Mouse (Mus musculus) fat pad, adult 2 months (tissue): Measurements from ENCODE around the gene Ntan1.
A peak's percentile ranks its signal among the peaks of the same experiment; 100 is the strongest.
"Not testable (repeated sequence)": the region's sequence is repeated elsewhere in the genome, so short reads cannot be mapped to it uniquely, and the experiment has no call there.

Source experiments
- DNase-seq: peaks from one replicate; pipeline ENCODE4 v3.0.0-alpha.2; 2011; ENCODE audit warnings: low read depth, low spot score; ENCODE audit errors: extremely low read depth

Ntan1 gene

GRCm38 (mm10) chr16:13818560-13819393, at the start of gene Ntan1:
Gene Ntan1 (plus strand): TSS chr16:13818845.
- peak; percentile 52 for DNase-seq

- DNase-seq, result not testable (repeated sequence)
Observed at GRCm38 (mm10) chr16:13771603-13772002, 47.0 kb upstream of the Ntan1 start.

- not testable (repeated sequence) for DNase-seq
Observed at GRCm38 (mm10) chr16:13772051-13772450, 46.6 kb upstream of the Ntan1 start.

GRCm38 (mm10) chr16:13774011-13774410, 44.6 kb upstream of the Ntan1 start:
- not testable (repeated sequence) for DNase-seq

- DNase-seq, result not testable (repeated sequence)
Observed at GRCm38 (mm10) chr16:13774651-13775050, 44.0 kb upstream of the Ntan1 start.

GRCm38 (mm10) chr16:13780353-13781036, 38.1 kb upstream of the Ntan1 start, which contains the start of gene Rrn3:
Gene Rrn3 (plus strand): TSS chr16:13780708.
- DNase-seq, result peak; percentile 58

- no peak for DNase-seq
Observed at GRCm38 (mm10) chr16:13781216-13781615, 37.4 kb upstream of the Ntan1 start.

- no peak for DNase-seq
Observed at GRCm38 (mm10) chr16:13785932-13786331, 32.7 kb upstream of the Ntan1 start.

- DNase-seq, result not testable (repeated sequence)
Observed at GRCm38 (mm10) chr16:13793441-13793840, 25.2 kb upstream of the Ntan1 start.

GRCm38 (mm10) chr16:13796746-13797175, 21.9 kb upstream of the Ntan1 start:
- DNase-seq, result no peak

GRCm38 (mm10) chr16:13801231-13801630, 17.4 kb upstream of the Ntan1 start:
- DNase-seq, result no peak

GRCm38 (mm10) chr16:13804666-13805065, 14.0 kb upstream of the Ntan1 start:
- DNase-seq, result no peak

GRCm38 (mm10) chr16:13807616-13808015, 11.0 kb upstream of the Ntan1 start:
- DNase-seq, result no peak

- no peak for DNase-seq
Observed at GRCm38 (mm10) chr16:13808410-13808809, 10.2 kb upstream of the Ntan1 start.

GRCm38 (mm10) chr16:13812152-13812551, 6.5 kb upstream of the Ntan1 start:
- no peak for DNase-seq

- DNase-seq, result no peak
Observed at GRCm38 (mm10) chr16:13813200-13813599, 5.4 kb upstream of the Ntan1 start.

GRCm38 (mm10) chr16:13819394-13819743, 724 bp downstream of the Ntan1 start:
- DNase-seq, result no peak

GRCm38 (mm10) chr16:13819806-13820500, 1.3 kb downstream of the Ntan1 start:
- no peak for DNase-seq

- no peak for DNase-seq
Observed at GRCm38 (mm10) chr16:13820771-13821170, 2.1 kb downstream of the Ntan1 start.

GRCm38 (mm10) chr16:13825781-13826490, 7.3 kb downstream of the Ntan1 start:
- DNase-seq, result no peak

GRCm38 (mm10) chr16:13826511-13826910, 7.9 kb downstream of the Ntan1 start:
- DNase-seq, result no peak
